Mouse (Mus musculus): ENCODE results near the gene Cmip. TPM values are rescaled to one million over a fixed set of nuclear protein-coding genes. Genes with fewer than 3 reads are reported as not detected.

The Cmip gene
- polyA plus RNA-seq (2015; fragmentation: Nextera tagmentation; extraction: Ambion mirVana): 11.5 and 15.7 TPM in 2 replicates

GRCm38 (mm10) chr8:117257029-117257820, at the start of gene Cmip:
Gene Cmip, plus strand, starts transcription at chr8:117257064.
- WGBS (ENCODE audit: insufficient replicate concordance): under 1% methylated on average over 60 of the region's 65 CpGs
- Histone ChIP-seq H3K27ac (replicated peaks) (peak within 1 kb of the TSS; percentile 87), H3K9me3 (replicated peaks) (no peaks in the 10 kb centered on the region), H3K36me3 (replicated peaks) (no peaks in the 10 kb centered on the region), H3K4me3 (replicated peaks) (peak within 1 kb of the TSS; percentile 94), H3K9ac (peak within 1 kb of the TSS; percentile 95), H3K4me1 (replicated peaks) (peaks cover 71% of the 10 kb centered on the region), H3K4me2 (peak within 1 kb of the TSS; percentile 85), H3K27me3 (no peaks in the 10 kb centered on the region)
- peak; percentile 25 for ATAC-seq (ENCODE audit: insufficient read depth)

GRCm38 (mm10) chr8:117209150-117209549, 47.7 kb upstream of the Cmip start:
- Histone ChIP-seq H3K4me2 (no peak overlapping the region), H3K4me3 (replicated peaks) (no peak overlapping the region), H3K27ac (replicated peaks) (no peak overlapping the region), H3K36me3 (replicated peaks) (peaks cover 24% of the 10 kb centered on the region), H3K4me1 (replicated peaks) (0 out of 2 replicates have a peak, but pooled peaks cover 3% of the 10 kb centered on the region), H3K9me3 (replicated peaks) (no peaks in the 10 kb centered on the region), H3K9ac (no peak overlapping the region), H3K27me3 (no peaks in the 10 kb centered on the region)
- 46% methylated on average over 12 of the region's 12 CpGs for WGBS (ENCODE audit: insufficient replicate concordance)
- ATAC-seq (ENCODE audit: insufficient read depth): no peak

DNA sequence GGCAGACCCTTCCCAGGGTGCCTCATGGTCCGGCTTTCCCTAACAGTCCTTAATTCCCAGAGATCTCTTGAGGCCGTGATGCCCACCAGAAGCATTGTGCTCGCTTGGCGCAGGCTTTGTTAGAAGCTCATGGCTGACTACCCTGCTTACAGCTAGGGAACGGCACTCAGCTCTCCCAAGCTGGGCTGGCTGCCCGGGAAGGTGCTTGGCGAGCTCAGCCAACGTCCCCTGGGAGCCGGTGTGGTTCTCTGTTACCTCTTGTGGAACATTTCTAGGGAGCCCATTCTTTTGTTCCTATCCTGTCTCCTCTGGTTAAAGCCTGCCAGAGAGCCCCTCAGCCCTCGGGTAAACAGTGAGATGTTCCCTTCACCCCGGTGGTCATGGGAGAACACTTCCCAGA, 44.8 kb upstream of the Cmip start:
- Histone ChIP-seq H3K27ac (replicated peaks) (no peak overlapping the region), H3K4me2 (no peak overlapping the region), H3K9ac (no peak overlapping the region), H3K27me3 (no peaks in the 10 kb centered on the region), H3K4me3 (replicated peaks) (no peak overlapping the region), H3K9me3 (replicated peaks) (no peaks in the 10 kb centered on the region), H3K36me3 (replicated peaks) (0 out of 2 replicates have a peak, but pooled peaks cover 7% of the 10 kb centered on the region), H3K4me1 (replicated peaks) (0 out of 2 replicates have a peak, but pooled peaks cover 3% of the 10 kb centered on the region)
- 83% methylated on average over 11 of the region's 11 CpGs for WGBS (ENCODE audit: insufficient replicate concordance)
- ATAC-seq (ENCODE audit: insufficient read depth): no peak

- no peaks in the 10 kb centered on the region for H3K9me3 ChIP-seq (replicated peaks)
- no peak for ATAC-seq (ENCODE audit: insufficient read depth)
- 0 out of 2 replicates have a peak, but pooled peaks cover 4% of the 10 kb centered on the region for H3K4me1 ChIP-seq (replicated peaks)
- H3K4me3 ChIP-seq (replicated peaks): no peak overlapping the region
- no peak overlapping the region for H3K27ac ChIP-seq (replicated peaks)
- H3K9ac ChIP-seq: no peak overlapping the region
- 60% methylated on average over 2 of the region's 2 CpGs for WGBS (ENCODE audit: insufficient replicate concordance)
- H3K4me2 ChIP-seq: no peak overlapping the region
- no peaks in the 10 kb centered on the region for H3K36me3 ChIP-seq (replicated peaks)
- H3K27me3 ChIP-seq: no peaks in the 10 kb centered on the region
Observed at GRCm38 (mm10) chr8:117217724-117218123, 39.1 kb upstream of the Cmip start.

DNA sequence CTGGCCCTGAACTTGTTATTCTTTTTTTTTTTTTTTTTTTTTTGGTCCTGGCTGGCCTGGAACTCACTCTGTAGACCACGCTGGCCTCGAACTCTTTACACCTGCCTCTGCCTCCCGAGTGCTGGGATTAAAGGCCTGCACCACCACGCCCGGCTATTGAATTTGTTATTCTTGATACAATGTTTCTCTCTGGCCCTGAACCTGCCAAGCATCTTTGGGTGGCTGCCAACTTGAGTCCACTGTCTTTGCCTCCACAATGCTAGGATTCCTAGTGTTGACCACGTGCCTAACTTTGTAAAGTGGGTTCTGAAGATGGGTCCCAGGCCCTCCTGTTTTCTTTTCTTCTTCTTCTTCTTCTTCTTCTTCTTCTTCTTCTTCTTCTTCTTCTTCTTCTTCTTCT, 34.5 kb upstream of the Cmip start:
- H3K4me2 ChIP-seq: no peak overlapping the region
- no peak overlapping the region for H3K27ac ChIP-seq (replicated peaks)
- WGBS (ENCODE audit: insufficient replicate concordance): 73% methylated on average over 6 of the region's 6 CpGs
- no peaks in the 10 kb centered on the region for H3K27me3 ChIP-seq
- no peaks in the 10 kb centered on the region for H3K9me3 ChIP-seq (replicated peaks)
- peaks cover 10% of the 10 kb centered on the region for H3K4me1 ChIP-seq (replicated peaks)
- no peak overlapping the region for H3K9ac ChIP-seq
- no peak for ATAC-seq (ENCODE audit: insufficient read depth)
- H3K36me3 ChIP-seq (replicated peaks): no peaks in the 10 kb centered on the region
- no peak overlapping the region for H3K4me3 ChIP-seq (replicated peaks)

GRCm38 (mm10) chr8:117224630-117225029, 32.2 kb upstream of the Cmip start:
- H3K36me3 ChIP-seq (replicated peaks): no peaks in the 10 kb centered on the region
- H3K9ac ChIP-seq: peak overlapping the region; percentile 51
- H3K27me3 ChIP-seq: no peaks in the 10 kb centered on the region
- peaks cover 9% of the 10 kb centered on the region for H3K4me1 ChIP-seq (replicated peaks)
- H3K4me2 ChIP-seq: peak overlapping the region; percentile 66
- WGBS (ENCODE audit: insufficient replicate concordance): 9% methylated on average over 9 of the region's 9 CpGs
- H3K27ac ChIP-seq (replicated peaks): peak overlapping the region; percentile 59; the same call in 1 of the 2 replicates
- no peaks in the 10 kb centered on the region for H3K9me3 ChIP-seq (replicated peaks)
- peak; percentile 83 for ATAC-seq (ENCODE audit: insufficient read depth)
- peak overlapping the region; percentile 47 for H3K4me3 ChIP-seq (replicated peaks)

DNA sequence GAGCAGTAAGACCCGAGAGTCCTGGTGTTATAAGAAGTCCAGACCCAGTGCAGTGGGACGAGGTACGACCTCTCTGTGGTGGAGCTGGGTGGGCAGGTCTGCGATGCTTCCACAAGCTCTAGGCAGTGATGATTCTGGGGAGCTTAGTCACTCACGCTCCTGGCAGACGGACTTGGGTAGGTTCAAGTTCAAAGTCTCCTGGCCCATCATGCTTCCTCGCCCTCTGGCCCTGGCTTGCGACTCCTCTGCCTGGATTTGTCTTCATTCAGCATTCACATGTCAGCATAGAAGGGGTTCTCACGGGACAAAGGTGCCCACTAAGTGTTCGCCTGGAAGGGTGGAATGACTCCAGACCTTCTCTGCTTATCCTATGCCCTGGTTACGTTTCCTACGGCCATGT, 30.6 kb upstream of the Cmip start:
- no peak for ATAC-seq (ENCODE audit: insufficient read depth)
- Histone ChIP-seq H3K36me3 (replicated peaks) (no peaks in the 10 kb centered on the region), H3K27ac (replicated peaks) (no peak overlapping the region), H3K4me1 (replicated peaks) (peaks cover 6% of the 10 kb centered on the region), H3K4me3 (replicated peaks) (no peak overlapping the region), H3K4me2 (no peak overlapping the region), H3K9me3 (replicated peaks) (no peaks in the 10 kb centered on the region), H3K27me3 (no peaks in the 10 kb centered on the region), H3K9ac (no peak overlapping the region)
- 78% methylated on average over 12 of the region's 12 CpGs for WGBS (ENCODE audit: insufficient replicate concordance)

DNA sequence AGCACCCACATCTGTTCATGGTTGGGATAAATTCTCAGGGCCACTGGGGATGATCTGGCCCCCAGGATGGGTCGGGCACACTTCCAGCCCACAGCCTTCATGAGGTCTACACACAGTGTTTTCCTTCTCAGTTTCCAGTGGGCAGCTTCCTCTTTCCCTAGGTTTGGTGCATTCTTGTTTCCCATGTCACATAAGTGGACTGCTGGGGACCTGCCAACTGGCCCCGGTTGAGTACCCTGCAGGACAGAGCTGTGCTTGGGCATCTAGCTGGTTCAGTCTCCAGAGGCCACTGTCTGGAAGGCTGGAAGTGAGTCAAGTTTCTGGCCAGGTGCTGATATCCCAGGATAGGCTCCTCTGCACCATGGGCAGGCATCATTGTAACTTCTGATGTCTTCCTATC, 29.5 kb upstream of the Cmip start:
- H3K27me3 ChIP-seq: no peaks in the 10 kb centered on the region
- H3K9me3 ChIP-seq (replicated peaks): no peaks in the 10 kb centered on the region
- H3K36me3 ChIP-seq (replicated peaks): no peaks in the 10 kb centered on the region
- no peak overlapping the region for H3K4me3 ChIP-seq (replicated peaks)
- no peak overlapping the region for H3K9ac ChIP-seq
- peaks cover 6% of the 10 kb centered on the region for H3K4me1 ChIP-seq (replicated peaks)
- no peak overlapping the region for H3K27ac ChIP-seq (replicated peaks)
- no peak for ATAC-seq (ENCODE audit: insufficient read depth)
- no peak overlapping the region for H3K4me2 ChIP-seq
- WGBS (ENCODE audit: insufficient replicate concordance): 50% methylated on average over 2 of the region's 2 CpGs

GRCm38 (mm10) chr8:117233199-117233598, 23.7 kb upstream of the Cmip start:
- 67% methylated on average over 7 of the region's 7 CpGs for WGBS (ENCODE audit: insufficient replicate concordance)
- H3K4me1 ChIP-seq (replicated peaks): no peaks in the 10 kb centered on the region

GRCm38 (mm10) chr8:117236531-117236930, 20.3 kb upstream of the Cmip start:
- H3K27me3 ChIP-seq: no peaks in the 10 kb centered on the region
- no peak overlapping the region for H3K4me2 ChIP-seq
- WGBS (ENCODE audit: insufficient replicate concordance): 70% methylated on average over 4 of the region's 4 CpGs
- ATAC-seq (ENCODE audit: insufficient read depth): no peak
- H3K4me3 ChIP-seq (replicated peaks): no peak overlapping the region
- no peak overlapping the region for H3K9ac ChIP-seq
- no peaks in the 10 kb centered on the region for H3K36me3 ChIP-seq (replicated peaks)
- H3K4me1 ChIP-seq (replicated peaks): no peaks in the 10 kb centered on the region
- H3K9me3 ChIP-seq (replicated peaks): no peaks in the 10 kb centered on the region
- no peak overlapping the region for H3K27ac ChIP-seq (replicated peaks)

More at GRCm38 (mm10) chr8:117233199-117233598, 23.7 kb upstream of the Cmip start:
- Histone ChIP-seq H3K36me3 (replicated peaks) (no peaks in the 10 kb centered on the region), H3K4me3 (replicated peaks) (no peak overlapping the region), H3K4me2 (no peak overlapping the region), H3K9me3 (replicated peaks) (no peaks in the 10 kb centered on the region), H3K27ac (replicated peaks) (no peak overlapping the region), H3K27me3 (no peaks in the 10 kb centered on the region), H3K9ac (no peak overlapping the region)
- ATAC-seq (ENCODE audit: insufficient read depth): no peak

GRCm38 (mm10) chr8:117240326-117240725, 16.5 kb upstream of the Cmip start:
- H3K4me2 ChIP-seq: no peak overlapping the region
- 67% methylated on average over 5 of the region's 5 CpGs for WGBS (ENCODE audit: insufficient replicate concordance)

More at GRCm38 (mm10) chr8:117240326-117240725, 16.5 kb upstream of the Cmip start:
- no peak overlapping the region for H3K27ac ChIP-seq (replicated peaks)
- H3K27me3 ChIP-seq: no peaks in the 10 kb centered on the region
- no peaks in the 10 kb centered on the region for H3K36me3 ChIP-seq (replicated peaks)
- no peak overlapping the region for H3K4me3 ChIP-seq (replicated peaks)
- no peak overlapping the region for H3K9ac ChIP-seq
- no peak for ATAC-seq (ENCODE audit: insufficient read depth)
- no peaks in the 10 kb centered on the region for H3K4me1 ChIP-seq (replicated peaks)
- H3K9me3 ChIP-seq (replicated peaks): no peaks in the 10 kb centered on the region
